Mouse (Mus musculus) pancreas, adult 10 weeks (tissue): ENCODE results near the gene Kif15. TPM values are rescaled to one million over a fixed set of nuclear protein-coding genes. Genes with fewer than 3 reads are reported as not detected.

Source experiments
- polyA plus RNA-seq: library from polyadenylated mRNA; stranded (reverse); fragments of 350-450 nt; fragmentation: Illumina TruSeq; extraction: RNeasy Lipid Tissue Mini Kit (QIAGEN cat#74804); gene quantifications from one replicate; pipeline ENCODE4 v1.2.3, GENCODE M21; 2015; ENCODE audit warnings: low read depth, low replicate concordance; ENCODE audit not compliant: insufficient read depth

The Kif15 gene
- not detected for polyA plus RNA-seq

DNA sequence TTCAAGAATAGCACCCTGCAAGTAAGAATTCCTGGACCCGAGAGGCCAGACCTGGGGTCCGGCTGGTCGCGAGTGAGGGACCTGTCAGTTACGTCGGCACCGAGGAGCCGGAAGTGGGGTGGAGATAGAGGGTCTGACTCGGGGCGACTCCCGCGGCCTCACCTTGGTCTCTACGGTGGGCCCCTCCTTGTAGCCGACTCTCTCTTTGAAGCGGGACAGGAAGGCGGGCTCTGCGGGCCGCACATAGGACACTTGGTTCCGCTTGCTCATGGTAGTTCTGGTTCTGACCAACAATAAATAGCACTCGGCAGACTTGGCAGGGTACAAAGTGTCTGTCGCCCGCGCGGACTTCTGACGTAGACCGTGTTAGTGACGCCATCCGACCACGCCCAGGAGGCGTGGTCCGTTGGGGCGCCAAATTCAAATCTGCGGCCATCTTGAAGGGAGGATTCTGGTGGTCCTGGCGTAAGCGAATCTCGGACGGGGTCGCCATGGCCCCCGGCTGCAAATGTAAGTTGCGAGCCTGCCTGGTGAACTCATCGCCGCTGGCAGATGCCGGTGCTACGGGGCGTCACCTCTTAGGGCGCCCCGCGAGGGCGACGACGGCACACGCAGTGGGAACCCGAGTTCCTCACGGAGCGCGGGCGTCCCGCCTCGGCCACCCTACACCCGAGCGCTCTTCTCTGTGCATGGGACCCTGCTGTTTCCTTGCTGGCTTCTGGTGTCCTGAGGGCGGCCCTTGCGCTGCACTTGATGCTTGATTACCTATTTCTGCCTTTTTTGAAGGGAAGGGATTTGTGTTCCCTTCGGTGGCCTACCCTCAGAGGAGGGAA lies at the start of gene Kif15, which contains the start of gene 1110059G10Rik:
Gene Kif15 (plus strand): TSS at position 404 of the 833 bp plus-strand sequence.
Gene 1110059G10Rik (minus strand): TSS at position 358 of the 833 bp plus-strand sequence.

DNA sequence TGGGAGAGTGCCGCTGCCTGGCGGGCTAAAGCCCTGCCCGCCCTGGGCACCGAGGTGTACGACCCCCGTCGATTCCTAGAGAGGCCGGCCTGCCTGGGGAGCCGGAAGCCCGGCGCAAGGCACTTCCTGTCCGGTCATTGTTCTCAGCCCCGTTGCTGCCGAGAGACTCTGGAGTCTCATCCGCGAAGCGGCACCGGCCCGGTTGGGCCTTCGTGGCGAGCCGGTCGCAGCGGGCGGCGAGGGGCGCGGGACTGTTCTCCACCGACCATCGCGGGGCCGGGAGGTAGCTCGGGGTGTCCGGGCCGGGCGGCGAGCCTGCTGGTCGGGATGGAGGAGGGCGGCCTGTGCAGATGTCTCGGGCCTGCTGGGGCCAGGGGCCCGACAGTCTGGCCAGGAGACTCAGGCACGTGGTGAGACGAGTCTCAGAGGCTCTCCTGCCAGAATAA lies 27.9 kb upstream of the Kif15 start, which contains the start of gene Zfp105:
Gene Zfp105 (plus strand): TSS at position 137 of the 446 bp plus-strand sequence.

DNA sequence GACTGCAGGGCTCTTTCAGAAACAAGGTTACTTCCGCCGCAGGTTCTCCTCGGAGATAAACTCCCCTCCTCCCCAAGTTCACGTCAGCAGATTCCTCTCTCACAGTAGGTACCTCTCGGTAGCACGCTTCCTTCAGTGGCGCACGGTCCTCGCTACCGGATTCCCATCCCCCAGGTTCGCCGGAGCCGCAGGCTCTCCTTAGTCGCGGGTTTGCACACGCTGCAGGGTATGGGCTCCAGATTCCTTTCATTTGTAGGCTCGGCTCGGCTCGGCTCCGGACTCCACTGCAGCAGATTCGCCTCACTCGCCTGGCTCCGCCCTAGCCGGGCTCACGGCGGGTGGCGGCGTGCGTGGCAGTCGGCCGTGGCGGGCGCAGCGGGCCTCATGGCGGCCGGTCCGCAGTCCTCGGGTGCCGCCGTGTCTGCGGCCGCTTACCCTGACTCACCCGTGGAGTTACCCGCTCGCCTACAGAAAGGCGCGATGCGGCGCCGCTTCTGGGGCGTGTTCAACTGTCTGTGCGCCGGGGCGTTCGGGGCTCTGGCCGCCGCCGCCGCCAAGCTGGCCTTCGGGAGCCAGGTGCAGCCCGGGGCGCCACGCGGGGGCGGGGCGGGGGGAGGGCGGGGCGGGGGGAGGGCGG lies 70.3 kb downstream of the Kif15 start, which contains the start of gene Tmem42:
Gene Tmem42 (plus strand): TSS at position 332 of the 637 bp plus-strand sequence.

DNA sequence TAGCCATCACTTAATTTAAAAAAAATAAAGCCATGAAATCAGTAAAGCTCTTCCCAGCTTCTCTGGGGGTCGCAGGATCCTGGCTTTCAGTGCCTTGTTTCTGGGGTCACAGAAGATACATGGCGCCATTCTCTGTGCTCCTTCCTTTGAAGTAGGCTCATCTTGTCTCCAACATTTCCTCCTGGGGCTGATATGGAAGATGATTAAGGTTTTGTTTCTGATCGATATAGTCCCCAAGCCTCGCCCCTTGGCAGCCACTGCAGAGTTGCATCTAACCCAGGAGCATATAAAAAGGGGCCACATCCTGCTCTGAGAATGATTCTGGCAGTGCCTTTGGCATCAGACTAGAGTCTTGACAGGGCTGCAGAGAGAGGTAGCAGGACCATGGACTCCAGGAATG lies 83.6 kb downstream of the Kif15 start, which contains the start of gene Tgm4:
Gene Tgm4 (plus strand): TSS at position 301 of the 400 bp plus-strand sequence.

Other genes with a start within 250 kb of the Kif15 start
- not detected for gene Topaz1, start 203.7 kb upstream of the Kif15 start, polyA plus RNA-seq
- gene Tcaim, start 145.5 kb upstream of the Kif15 start, polyA plus RNA-seq, result 3.0 TPM
- gene Gm35549, start 107.0 kb upstream of the Kif15 start, polyA plus RNA-seq, result not detected
- gene Zfp445, start 85.0 kb upstream of the Kif15 start, polyA plus RNA-seq, result 14.4 TPM
- 6.2 TPM for gene Zkscan7, start 65.4 kb upstream of the Kif15 start, polyA plus RNA-seq
- 1.5 TPM for gene Zfp105, start 28.0 kb upstream of the Kif15 start, polyA plus RNA-seq
- gene 1110059G10Rik, start within 50 bp of the Kif15 start, polyA plus RNA-seq, result 5.9 TPM
- 9.6 TPM for gene Tmem42, start 70.3 kb downstream of the Kif15 start, polyA plus RNA-seq
- gene Tgm4, start 83.7 kb downstream of the Kif15 start, polyA plus RNA-seq, result 1.9 TPM
- gene Zdhhc3, start 162.2 kb downstream of the Kif15 start, polyA plus RNA-seq, result 9.0 TPM
- gene Exosc7, start 162.2 kb downstream of the Kif15 start, polyA plus RNA-seq, result 16.4 TPM
- gene Clec3b, start 199.9 kb downstream of the Kif15 start, polyA plus RNA-seq, result 71.5 TPM